Mouse (Mus musculus) hindbrain, embryonic 16.5 days (tissue): Measurements from ENCODE around the gene Stmn3. TPM values are rescaled to one million over a fixed set of nuclear protein-coding genes. Genes with fewer than 3 reads are reported as not detected.

Experiments
- ATAC-seq: fragments of 200-750 bp; cut with Nextera tagmentation; 2 replicates; pipeline ENCODE4 v1.8.0; 2017; ENCODE audit warnings: moderate TSS enrichment, moderate library complexity
- H3K27ac ChIP-seq: fragments of 300-500 bp; sonication (generic); 2 replicates; pipeline ENCODE4 v1.5.1; 2014; ENCODE audit warnings: low read depth, mild to moderate bottlenecking, control low read depth, low read length, moderate library complexity
- H3K27me3 ChIP-seq: fragments of 300-500 bp; sonication (generic); replicated peaks from 2 replicates; pipeline ENCODE4 v1.6.1; 2014; ENCODE audit warnings: low read length; ENCODE audit not compliant: control insufficient read depth, insufficient read depth
- H3K36me3 ChIP-seq: fragments of 300-500 bp; sonication (generic); 2 replicates; pipeline ENCODE4 v1.6.1; 2014; ENCODE audit warnings: mild to moderate bottlenecking, low read length, moderate library complexity, mixed read lengths; ENCODE audit not compliant: control insufficient read depth, insufficient read depth
- H3K4me1 ChIP-seq: fragments of 300-500 bp; sonication (generic); 2 replicates; pipeline ENCODE4 v1.6.1; 2014; ENCODE audit warnings: low read depth, low read length; ENCODE audit not compliant: control insufficient read depth, insufficient read depth
- H3K4me2 ChIP-seq: fragments of 300-500 bp; sonication (generic); 2 replicates; pipeline ENCODE4 v1.6.1; 2014; ENCODE audit warnings: mild to moderate bottlenecking, low read length, control low read depth, moderate library complexity
- H3K4me3 ChIP-seq: fragments of 300-500 bp; sonication (generic); 2 replicates; pipeline ENCODE4 v1.5.1; 2014; ENCODE audit warnings: mild to moderate bottlenecking, low read length, control low read depth, moderate library complexity
- H3K9ac ChIP-seq: fragments of 300-500 bp; sonication (generic); 2 replicates; pipeline ENCODE4 v1.6.1; 2014; ENCODE audit warnings: low read depth, mild to moderate bottlenecking, control low read depth, low read length, moderate library complexity
- H3K9me3 ChIP-seq: fragments of 300-500 bp; sonication (generic); 2 replicates; pipeline ENCODE4 v1.6.1; 2014; ENCODE audit warnings: mild to moderate bottlenecking, low read length, moderate library complexity; ENCODE audit not compliant: control insufficient read depth
- WGBS: fragments of 180-500 bp; shearing (Covaris S2); extraction: QIAGEN DNeasy Blood & Tissue Kit; methylation state at CpG from one replicate; pipeline ENCODE4 v1.1.7; 2014; 5-methylcytosine and 5-hydroxymethylcytosine counted together
- polyA plus RNA-seq: library from polyadenylated mRNA; unstranded; fragments of >200 nt; fragmentation: Nextera tagmentation; extraction: Ambion mirVana; gene quantifications from 2 replicates; pipeline ENCODE4 v1.2.1, GENCODE M21; 2015

Stmn3 gene
- 1,680 and 1,967 TPM in 2 replicates for polyA plus RNA-seq

DNA sequence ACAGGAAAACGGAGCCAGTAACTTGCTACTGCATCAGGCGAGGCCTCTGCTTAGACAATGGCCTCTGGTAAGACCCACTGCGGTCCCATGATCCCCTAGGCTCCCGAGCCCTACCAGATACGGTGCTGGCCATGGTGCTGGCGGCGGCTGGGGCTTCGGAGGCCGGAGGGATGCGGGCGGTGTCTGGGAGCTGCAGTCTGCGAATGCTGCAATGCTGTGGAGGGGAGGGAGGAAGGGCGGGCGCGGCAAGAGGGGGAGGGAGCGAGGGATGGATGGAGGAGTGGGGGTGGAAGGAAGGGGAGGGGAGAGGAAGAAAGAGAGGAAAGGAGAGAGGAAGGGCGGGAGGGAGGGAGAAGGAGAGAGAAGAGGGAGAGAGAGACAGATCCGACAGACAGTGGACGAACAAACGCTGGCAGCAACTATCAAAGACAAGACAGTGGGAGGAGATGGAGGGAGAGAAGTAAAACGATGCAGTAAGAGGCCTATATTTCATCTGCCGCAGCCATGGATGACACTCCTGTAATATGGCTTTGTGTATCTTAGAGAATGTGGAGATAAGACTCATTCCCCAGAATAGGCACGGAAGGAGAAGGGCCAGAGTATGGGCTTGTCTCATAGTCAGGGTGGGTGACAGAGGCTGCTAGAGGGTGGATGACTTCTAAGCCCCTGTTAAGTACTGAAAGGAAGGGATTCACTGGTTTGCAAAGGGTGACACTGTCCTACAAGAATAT is at the start of gene Stmn3:
Stmn3 (minus strand) TSS at position 421 of the 731 bp plus-strand sequence.
- Histone ChIP-seq H3K27me3 (no peaks in the 10 kb centered on the region), H3K27ac (peak within 1 kb of the TSS; percentile 86), H3K36me3 (no peaks in the 10 kb centered on the region), H3K9me3 (no peaks in the 10 kb centered on the region), H3K4me2 (peak within 1 kb of the TSS; percentile 86), H3K4me1 (peaks cover 18% of the 10 kb centered on the region), H3K9ac (peak within 1 kb of the TSS; percentile 89), H3K4me3 (peak within 1 kb of the TSS; percentile 73)
- WGBS: 2% methylated on average over 23 of the region's 23 CpGs
- peak; percentile 90 for ATAC-seq

DNA sequence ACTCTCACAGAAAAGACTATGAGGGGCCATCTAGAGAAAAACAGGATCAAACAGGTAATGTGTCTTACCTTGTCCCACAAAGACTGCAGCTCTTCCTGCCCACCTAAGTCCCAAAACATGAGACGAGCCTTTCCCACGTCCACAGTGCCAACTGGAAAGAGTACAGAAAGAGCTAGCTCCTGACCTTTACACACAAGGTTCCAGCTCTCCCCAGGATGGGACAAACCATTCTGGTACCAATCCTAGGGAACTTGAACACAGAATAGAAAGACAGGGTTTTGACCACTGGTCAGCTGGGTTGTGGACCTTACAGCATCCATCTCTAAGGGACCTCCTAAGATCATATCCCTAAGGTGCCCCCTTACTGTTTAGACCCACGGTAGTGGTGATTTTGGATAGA is 49.6 kb upstream of the Stmn3 start:
- peak overlapping the region; percentile 78 for H3K9ac ChIP-seq
- ATAC-seq: no peak
- WGBS: 81% methylated on average over 3 of the region's 3 CpGs

DNA sequence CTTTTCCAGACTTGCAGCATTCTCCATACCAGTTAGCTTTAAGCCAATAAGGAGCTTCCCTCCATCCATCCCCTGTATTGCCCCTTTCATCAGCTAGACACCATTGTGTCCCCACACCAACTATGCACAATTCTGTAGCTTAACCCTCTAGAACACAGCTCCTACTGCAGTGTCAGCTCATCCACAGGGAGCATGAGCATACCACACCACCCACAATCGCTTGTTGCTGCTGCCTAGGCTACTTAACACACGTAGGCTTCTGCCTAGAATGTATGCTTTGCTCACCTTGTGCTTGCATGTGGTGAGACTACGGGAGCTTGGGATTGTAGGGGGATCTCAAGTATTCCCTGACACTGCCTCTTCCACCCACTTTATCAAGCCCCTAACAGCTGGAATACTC is 42.5 kb upstream of the Stmn3 start:
- H3K9ac ChIP-seq: no peak overlapping the region
- H3K36me3 ChIP-seq: peaks cover 34% of the 10 kb centered on the region
- H3K27me3 ChIP-seq: no peaks in the 10 kb centered on the region
- H3K4me2 ChIP-seq: no peak overlapping the region
- no peak overlapping the region for H3K27ac ChIP-seq
- no peaks in the 10 kb centered on the region for H3K4me1 ChIP-seq
- H3K4me3 ChIP-seq: no peak overlapping the region
- WGBS: 85% methylated on average over 3 of the region's 3 CpGs
- H3K9me3 ChIP-seq: no peaks in the 10 kb centered on the region
- no peak for ATAC-seq

More for the DNA sequence above, 49.6 kb upstream of the Stmn3 start:
- Histone ChIP-seq H3K4me3 (peak overlapping the region; percentile 52), H3K27ac (no peak overlapping the region), H3K4me1 (peaks cover 29% of the 10 kb centered on the region), H3K27me3 (no peaks in the 10 kb centered on the region), H3K4me2 (peak overlapping the region; percentile 69), H3K36me3 (peaks cover 16% of the 10 kb centered on the region), H3K9me3 (no peaks in the 10 kb centered on the region)

DNA sequence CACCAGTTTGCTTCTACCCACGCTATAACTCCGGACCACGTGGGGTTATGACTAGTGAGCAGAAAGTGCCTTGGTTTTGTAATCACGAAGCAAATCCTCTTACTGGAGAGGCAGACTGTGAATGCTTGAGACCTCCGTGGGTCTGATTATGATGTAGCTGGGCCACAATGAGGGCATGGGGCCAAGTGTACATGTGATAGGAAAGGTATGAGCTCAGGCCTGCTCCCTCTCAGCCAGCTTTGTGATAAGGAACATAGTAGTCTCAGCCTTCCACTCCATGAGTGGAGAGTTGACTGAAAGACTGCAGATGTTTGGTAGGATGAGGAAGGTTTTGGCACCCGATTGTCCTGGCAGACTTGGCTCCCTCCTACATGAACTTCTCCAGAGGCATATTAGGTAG is 28.5 kb upstream of the Stmn3 start:
- Histone ChIP-seq H3K9ac (no peak overlapping the region), H3K27me3 (no peaks in the 10 kb centered on the region), H3K4me1 (no peaks in the 10 kb centered on the region), H3K4me2 (no peak overlapping the region), H3K9me3 (no peaks in the 10 kb centered on the region), H3K27ac (no peak overlapping the region), H3K36me3 (peaks cover 17% of the 10 kb centered on the region; the same call in 1 of the 2 replicates), H3K4me3 (no peak overlapping the region)
- WGBS: 92% methylated on average over 6 of the region's 6 CpGs
- ATAC-seq: no peak

DNA sequence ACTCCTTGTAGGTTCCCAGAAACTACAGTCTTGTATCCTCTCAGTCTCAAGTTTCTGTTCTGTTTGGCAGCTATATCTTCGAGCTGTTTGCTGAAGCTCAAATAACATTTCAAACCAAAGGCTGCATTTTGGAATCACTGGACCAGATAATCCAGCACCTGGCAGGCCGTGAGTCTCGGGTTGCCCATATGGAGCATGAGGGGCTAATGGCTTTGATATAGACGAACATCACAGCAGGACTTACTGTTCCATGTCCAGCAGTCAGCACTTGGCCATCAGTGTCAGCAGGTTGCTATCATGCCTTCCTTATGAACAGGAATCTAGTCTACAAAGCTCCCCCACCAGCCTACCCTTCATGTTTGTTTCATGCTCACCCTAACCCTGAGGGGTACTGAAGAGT is 26.1 kb upstream of the Stmn3 start:
- Histone ChIP-seq H3K4me3 (no peak overlapping the region), H3K4me1 (no peaks in the 10 kb centered on the region), H3K9ac (no peak overlapping the region), H3K9me3 (no peaks in the 10 kb centered on the region), H3K4me2 (no peak overlapping the region), H3K36me3 (peaks cover 20% of the 10 kb centered on the region), H3K27ac (no peak overlapping the region), H3K27me3 (no peaks in the 10 kb centered on the region)
- 85% methylated on average over 4 of the region's 4 CpGs for WGBS
- ATAC-seq: no peak

DNA sequence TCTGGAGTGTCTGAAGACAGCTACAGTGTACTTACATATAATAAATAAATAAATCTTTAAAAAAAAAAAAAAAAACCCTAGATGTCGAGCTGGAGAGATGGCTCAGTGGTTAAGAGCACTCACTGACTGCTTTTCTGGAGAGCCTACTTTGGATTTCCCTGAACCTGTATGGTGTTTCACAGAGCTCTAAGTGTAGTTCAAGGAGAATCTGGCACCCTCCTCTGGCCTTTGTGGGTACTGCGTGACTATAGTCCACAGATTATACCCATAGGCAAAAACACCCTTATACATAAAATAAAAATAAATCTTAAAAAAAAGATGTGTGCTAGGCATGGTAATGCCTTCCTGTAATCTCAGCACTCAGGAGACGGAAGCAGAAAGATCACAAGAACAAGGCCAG is 19.7 kb upstream of the Stmn3 start:
- no peaks in the 10 kb centered on the region for H3K9me3 ChIP-seq
- no peak overlapping the region for H3K4me3 ChIP-seq
- peak; percentile 69 for ATAC-seq
- no peaks in the 10 kb centered on the region for H3K27me3 ChIP-seq
- H3K27ac ChIP-seq: no peak overlapping the region
- H3K4me1 ChIP-seq: no peaks in the 10 kb centered on the region
- no peak overlapping the region for H3K9ac ChIP-seq
- H3K4me2 ChIP-seq: no peak overlapping the region
- peaks cover 17% of the 10 kb centered on the region for H3K36me3 ChIP-seq
- 64% methylated on average over 3 of the region's 3 CpGs for WGBS

DNA sequence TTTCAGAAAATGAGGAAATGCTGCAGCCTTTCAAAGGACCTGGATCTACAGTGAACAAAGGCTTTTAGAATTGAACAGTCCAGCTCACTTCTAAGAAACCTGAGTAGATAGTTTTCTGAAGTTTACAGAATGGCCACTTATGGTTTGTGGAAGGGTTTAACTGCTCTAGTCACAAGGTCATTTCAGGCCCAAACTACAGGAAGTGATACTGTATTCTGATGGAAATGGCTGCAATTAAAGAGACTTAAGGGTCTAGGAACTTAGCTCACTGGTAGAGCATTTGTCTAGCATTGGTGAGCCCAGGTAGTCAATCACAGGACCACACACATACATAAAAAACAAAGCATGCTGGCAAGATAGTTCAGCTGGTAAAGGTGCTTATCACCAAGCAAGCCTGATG is 18.2 kb upstream of the Stmn3 start:
- no peak for ATAC-seq
- Histone ChIP-seq H3K4me1 (no peaks in the 10 kb centered on the region), H3K27me3 (no peaks in the 10 kb centered on the region), H3K4me3 (no peak overlapping the region), H3K27ac (no peak overlapping the region), H3K4me2 (no peak overlapping the region), H3K9me3 (no peaks in the 10 kb centered on the region), H3K9ac (no peak overlapping the region), H3K36me3 (peaks cover 23% of the 10 kb centered on the region)

DNA sequence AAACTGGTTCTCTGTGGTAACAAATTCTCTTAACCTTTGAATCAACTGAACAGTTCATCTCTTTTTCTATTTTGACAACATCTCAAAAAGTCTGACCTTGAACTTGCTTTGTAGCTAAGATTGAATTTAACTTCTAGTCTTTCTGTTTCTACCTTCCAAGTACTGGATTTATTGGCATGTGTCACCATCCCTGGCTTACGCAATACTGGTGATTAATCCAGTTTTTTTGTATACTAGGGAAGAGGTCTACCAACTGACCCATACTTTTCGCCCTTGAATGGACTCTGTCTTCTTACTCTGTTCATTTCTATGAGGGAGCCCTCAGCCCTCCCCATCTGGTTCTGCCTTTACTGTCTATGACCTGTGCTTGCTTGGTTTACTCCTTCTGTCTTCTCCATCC is 11.8 kb upstream of the Stmn3 start:
- Histone ChIP-seq H3K27ac (no peak overlapping the region), H3K27me3 (no peaks in the 10 kb centered on the region), H3K4me2 (no peak overlapping the region), H3K9ac (no peak overlapping the region), H3K36me3 (peaks cover 21% of the 10 kb centered on the region), H3K9me3 (no peaks in the 10 kb centered on the region), H3K4me3 (no peak overlapping the region), H3K4me1 (no peaks in the 10 kb centered on the region)
- ATAC-seq: no peak
- WGBS: 94% methylated on average over 2 of the region's 2 CpGs

DNA sequence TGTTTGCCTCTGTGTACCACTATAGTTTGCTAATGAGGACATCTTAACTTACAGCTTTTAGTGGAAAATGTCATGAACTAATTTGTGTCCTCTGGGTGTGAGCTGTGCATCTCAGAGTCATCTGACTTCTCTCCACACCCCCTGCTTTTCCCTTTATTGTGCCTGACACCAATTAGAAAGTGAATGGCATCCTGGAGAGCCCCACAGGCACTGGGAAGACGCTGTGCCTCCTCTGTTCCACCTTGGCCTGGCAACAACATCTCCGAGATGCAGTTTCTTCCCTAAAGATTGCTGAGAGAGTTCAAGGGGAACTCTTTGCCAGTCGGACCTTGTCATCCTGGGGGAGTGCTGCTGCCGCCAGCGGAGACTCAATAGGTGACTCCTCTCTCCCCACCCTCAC is 7.8 kb upstream of the Stmn3 start:
- Histone ChIP-seq H3K9me3 (no peaks in the 10 kb centered on the region), H3K36me3 (peaks cover 10% of the 10 kb centered on the region), H3K4me2 (no peak overlapping the region), H3K9ac (no peak overlapping the region), H3K4me1 (peaks cover 11% of the 10 kb centered on the region), H3K27me3 (no peaks in the 10 kb centered on the region), H3K4me3 (no peak overlapping the region), H3K27ac (no peak overlapping the region)
- ATAC-seq: no peak
- WGBS: 73% methylated on average over 5 of the region's 5 CpGs
